Mouse (Mus musculus) left cerebral cortex, adult 18-20 months (tissue): Measurements from ENCODE around the gene Fam155a. TPM values are rescaled to one million over a fixed set of nuclear protein-coding genes. Genes with fewer than 3 reads are reported as not detected.
"Not testable (repeated sequence)": the region's sequence is repeated elsewhere in the genome, so short reads cannot be mapped to it uniquely, and the experiment has no call there.

ENCODE experiments used
- DNase-seq, 2 experiments: peaks; one replicate each; pipeline ENCODE4 v3.0.0; 2021 to 2022; ENCODE audit warnings: low spot score in 2 of 2, mixed read lengths in 1 of 2
- long read RNA-seq, 2 experiments: library from polyadenylated mRNA; stranded (forward); transcript quantifications; one replicate each; pipeline ENCODE4 v2.0.0; 2021
- total RNA-seq, 2 experiments: library from RNA; stranded (reverse); gene quantifications; 2 replicates each; pipeline ENCODE4 v1.2.3; 2021

Fam155a gene
- 100 to 1,000 TPM; 101 to 105 TPM for total RNA-seq
- long read RNA-seq, experiment 1, partial matches to known transcripts, result 2 of 19 reads
- long read RNA-seq, experiment 1, other reads (novel, unspliced or antisense), result 17 of 19 reads
- long read RNA-seq, experiment 2, partial matches to known transcripts, result 3 of 15 reads
- long read RNA-seq, experiment 2, other reads (novel, unspliced or antisense), result 12 of 15 reads

DNA sequence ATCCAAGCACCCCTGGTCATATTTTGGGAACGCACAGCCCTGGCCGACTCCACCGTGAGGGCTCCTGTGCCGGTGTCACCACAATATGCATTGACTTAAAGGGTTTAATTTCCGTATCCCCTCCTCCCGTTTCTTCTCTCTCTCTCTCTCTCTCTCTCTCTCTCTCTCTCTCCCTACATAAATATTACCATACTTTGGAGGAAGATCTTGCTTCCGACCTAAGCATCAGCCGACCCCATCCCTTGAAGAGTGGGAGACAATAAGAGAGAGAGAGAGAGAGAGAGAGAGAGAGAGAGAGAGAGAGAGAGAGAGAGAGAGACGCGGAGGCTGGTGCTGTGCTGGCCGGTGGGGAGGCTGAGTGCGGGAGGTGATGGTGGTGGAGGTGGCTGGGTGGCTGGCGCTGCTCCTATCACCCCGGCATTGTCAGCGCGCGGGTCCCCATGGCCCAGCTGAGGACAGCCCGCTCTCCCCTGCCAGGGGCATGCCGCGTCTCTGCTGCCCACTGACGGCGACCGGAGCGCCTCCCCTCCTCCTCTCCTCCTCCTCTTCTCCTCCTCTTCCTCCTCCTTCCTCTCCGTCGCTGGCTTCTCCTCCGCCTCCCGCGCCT lies at the start of gene Fam155a:
Gene Fam155a (minus strand): TSS at position 163 of the 607 bp plus-strand sequence.
- peak in 1 of 2 experiments; percentile 42 for DNase-seq

DNA sequence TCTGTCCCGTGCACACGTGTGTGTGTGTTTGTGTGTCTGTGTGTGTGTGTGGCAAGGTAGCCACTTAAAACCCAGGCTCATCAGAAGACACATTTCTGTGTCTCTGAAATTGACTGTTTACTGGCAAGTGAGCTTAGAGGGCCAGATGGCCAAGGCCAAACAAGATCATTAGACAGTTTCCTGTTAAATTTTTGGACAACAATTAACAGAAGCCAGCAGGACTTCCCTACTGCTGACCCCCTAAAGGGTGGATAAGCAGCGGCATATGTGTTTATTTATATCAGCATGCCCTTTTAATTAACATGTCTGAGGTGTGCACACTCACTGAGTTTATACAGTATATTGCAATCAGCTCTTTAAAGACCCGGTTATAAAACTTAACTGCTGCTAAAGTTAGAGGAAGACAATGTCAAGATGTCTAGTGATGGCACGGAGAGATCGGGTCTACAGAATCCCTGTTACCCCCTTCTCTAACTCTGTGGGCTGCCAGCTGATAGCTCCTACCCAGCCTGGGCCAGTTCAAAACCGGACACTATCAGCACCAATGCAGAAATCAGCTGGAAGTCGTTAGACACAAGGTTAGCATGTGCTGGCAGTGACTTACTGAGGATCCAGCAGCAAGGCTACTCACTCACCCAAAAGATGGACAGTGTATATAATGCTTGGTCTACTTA lies 42.4 kb upstream of the Fam155a start:
- DNase-seq, result no peak

DNA sequence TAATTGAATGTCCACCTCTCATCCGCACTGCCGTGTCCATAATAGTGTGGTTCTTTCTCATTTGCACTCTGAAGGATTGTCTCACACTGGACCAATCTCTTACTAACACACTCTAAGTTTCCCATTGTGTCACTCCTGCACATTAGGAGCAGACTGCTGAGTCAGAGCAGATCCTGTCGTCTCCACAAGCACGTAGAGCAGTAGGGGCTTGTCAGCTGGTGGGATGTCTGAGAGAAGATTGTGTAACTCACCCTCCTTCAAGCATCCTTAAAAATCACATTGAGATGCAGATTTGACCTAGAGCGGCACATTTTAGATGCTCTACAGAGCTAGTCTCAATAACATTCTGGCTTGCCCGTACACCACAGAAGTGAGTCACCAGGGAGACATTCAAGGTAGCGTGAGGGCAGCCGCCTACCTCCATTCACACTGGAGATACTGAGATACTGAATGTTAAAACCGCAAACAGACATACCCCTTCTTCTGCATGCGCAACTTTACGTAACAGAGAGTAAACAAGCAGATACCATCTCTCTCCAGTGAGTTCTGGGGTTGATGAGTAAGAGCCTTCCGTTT lies 40.1 kb upstream of the Fam155a start:
- DNase-seq, result peak; percentile 22 to 44

- no peak for DNase-seq
Observed at GRCm38 (mm10) chr8:9808596-9808995, 37.6 kb upstream of the Fam155a start.

DNA sequence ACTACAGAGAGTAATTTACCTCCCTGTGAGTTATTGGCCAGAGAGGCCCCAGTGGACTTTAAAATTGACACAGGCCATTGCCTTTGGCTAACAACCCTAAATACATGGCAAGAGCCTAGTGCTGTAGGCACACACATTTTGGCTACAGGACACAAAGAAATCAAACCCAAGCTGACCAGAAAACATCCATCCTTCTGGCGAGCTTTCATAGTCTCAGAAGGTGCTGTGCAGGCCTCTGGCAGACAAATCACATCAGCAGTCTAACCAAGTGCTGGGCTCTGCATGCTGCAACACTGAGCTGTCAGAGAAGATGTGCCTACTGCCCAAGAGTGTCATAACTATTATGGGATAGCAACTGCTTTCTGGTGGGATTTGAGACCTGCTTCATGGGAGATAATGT lies 34.7 kb upstream of the Fam155a start:
- no peak for DNase-seq

DNA sequence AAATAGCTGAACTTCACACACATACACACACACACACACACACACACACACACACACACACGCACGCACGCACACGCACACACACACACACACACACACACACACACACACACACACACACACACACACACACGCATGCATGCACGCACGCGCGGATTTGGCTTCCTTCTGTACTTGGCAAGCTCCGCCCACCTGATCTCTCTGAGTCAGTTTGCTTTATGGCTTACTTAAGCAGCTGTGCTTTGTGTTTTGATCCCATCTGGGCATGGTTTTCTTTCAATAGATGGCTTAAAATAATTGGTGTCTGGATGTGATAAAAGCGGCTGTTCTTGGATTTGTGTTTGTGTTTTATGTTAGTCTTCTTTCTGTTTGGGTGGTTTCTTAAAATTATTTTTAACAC lies 29.4 kb upstream of the Fam155a start:
- not testable (repeated sequence) for DNase-seq

DNA sequence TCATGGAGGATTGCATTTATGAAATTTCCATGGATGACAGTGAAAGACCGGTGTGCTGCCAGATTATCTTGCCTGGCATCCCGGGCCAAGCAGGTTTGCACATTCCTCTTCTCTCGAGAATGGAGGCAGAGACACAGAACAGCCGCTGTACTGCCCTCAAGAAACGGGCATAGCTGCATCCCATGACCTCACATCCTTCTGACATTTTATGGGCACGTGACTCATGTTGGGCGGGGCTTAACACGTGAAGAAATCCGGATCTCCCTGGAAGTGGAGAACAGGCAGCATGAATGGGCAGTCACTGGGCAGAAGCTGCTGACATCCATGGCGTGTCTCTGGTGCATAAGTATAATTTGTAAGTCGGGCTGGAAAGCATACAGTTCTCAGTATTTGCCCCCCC lies 29.0 kb upstream of the Fam155a start:
- DNase-seq, result no peak

DNA sequence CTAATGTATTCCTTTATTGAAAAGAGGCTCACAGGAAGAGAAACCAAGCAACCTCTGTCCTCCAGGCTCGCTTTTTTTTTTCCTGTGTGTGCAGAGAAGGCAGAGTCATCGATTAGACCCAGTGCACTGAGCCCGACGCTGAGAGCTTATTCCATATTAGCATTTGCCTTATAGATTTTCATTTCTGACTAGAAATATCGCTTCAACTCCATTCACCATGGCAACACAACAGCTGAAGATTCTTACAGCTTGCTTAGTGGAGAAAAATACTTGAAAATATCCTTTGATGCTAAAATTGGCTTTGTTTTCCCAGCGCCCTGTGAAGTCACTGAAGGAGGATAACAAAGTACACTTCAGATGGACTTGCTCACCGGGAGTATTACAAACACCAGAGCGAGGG lies 26.6 kb upstream of the Fam155a start:
- no peak for DNase-seq

DNA sequence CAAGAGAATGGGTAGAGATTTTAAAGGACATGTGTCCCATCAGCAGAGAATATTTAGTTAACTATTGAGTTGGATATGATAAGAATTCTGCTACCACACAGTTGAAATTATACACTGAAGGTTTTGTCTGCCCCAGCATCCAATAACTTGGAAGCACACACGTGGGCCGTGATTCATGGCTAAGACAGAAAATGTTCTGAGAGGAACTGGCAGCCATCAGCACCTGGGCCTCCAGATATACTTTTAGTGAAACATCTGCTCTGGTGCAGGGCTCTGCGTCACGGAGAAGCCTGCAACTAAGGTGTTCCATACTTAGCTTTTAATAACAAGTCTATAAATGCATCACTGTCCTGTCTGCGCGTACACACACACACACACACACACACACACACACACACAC lies 24.8 kb upstream of the Fam155a start:
- peak in 1 of 2 experiments; percentile 34 for DNase-seq

GRCm38 (mm10) chr8:9793351-9793750 lies 22.4 kb upstream of the Fam155a start:
- no peak for DNase-seq

GRCm38 (mm10) chr8:9780332-9780731 lies 9.4 kb upstream of the Fam155a start:
- DNase-seq, result no peak

DNA sequence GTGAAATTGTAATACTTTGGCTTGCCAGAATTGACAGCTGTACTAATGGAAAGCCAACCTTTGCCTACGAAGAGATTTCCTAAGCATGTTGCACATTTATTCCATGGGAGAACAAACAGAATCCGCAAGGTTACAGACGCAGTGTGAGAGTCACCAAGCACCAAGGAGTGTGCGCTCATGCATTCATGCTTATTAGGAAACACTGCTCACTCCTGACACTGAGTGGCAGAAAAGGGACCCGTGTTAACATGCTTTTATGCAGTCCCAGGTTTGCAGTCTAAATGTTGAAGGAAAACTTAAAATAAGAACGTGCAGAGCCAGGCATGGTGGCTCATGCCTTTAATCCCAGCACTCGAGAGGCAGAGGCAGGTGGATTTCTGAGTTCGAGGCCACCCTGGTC lies 7.2 kb upstream of the Fam155a start:
- DNase-seq, result no peak

DNA sequence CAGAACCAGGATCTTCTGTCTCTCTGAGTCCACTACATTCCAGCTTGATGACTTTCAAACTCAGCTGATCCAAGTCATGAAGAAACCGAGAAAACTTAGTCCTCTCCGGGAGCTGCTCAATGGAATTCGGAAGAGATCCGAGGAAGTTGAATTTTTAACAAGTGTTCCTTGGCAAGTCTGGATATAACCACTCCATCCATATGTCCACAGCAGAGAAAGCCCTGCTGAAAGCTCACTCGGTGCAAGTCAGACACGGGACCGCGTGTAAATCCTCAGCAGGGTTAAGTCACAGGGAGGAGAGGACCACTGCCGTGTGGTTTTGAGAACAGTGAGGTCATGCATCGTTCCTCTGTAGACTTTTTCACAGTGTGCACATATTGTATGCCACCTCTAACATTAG lies 5.9 kb upstream of the Fam155a start:
- no peak for DNase-seq

GRCm38 (mm10) chr8:9772519-9772840 lies 1.5 kb upstream of the Fam155a start:
- DNase-seq, result peak; percentile 12 to 29

DNA sequence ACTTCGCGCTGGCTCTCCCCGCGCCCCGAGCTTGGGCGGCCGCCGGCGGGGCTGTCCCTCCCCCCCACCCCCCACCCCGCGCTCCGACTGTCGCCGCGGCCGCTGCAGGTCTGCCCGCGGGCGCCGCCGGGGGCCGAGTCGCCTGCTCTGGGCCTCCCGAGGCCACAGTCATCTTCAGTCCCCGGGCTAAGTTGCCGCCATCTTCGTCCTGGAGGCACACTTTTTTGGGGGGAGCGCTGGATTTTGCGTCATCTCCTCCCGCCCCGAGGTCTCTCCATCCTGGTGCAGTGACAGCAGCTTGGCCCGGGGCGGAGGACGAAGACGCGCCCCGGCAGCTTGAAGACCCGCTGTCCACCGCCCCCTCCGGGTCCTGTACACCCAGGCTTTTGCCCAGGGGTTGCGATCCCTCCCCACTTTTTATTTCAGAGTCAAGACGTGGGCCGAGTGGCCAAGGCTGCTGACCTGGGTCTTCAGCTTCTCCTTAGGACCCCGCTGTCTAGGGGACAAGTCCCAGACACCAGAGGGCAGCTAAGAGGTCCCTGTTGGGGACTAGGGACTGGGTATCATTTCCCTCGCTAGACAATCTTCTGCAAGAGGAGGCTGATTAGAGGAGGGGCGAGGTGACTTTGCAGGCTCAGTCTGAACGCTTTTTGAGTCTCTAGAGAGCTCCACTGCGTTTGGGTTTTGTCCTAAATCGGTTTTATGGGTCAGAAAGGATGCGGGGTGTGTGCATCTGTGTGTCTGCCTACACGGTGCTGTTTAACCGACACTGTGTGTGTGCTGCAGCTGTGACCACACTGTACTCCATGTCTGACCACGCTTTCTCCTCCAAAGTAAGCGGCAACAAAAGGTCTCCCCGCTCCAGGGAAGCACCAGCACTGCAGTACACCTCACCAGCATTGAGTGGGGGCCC lies 901 bp upstream of the Fam155a start:
- peak; percentile 36 to 63 for DNase-seq

DNA sequence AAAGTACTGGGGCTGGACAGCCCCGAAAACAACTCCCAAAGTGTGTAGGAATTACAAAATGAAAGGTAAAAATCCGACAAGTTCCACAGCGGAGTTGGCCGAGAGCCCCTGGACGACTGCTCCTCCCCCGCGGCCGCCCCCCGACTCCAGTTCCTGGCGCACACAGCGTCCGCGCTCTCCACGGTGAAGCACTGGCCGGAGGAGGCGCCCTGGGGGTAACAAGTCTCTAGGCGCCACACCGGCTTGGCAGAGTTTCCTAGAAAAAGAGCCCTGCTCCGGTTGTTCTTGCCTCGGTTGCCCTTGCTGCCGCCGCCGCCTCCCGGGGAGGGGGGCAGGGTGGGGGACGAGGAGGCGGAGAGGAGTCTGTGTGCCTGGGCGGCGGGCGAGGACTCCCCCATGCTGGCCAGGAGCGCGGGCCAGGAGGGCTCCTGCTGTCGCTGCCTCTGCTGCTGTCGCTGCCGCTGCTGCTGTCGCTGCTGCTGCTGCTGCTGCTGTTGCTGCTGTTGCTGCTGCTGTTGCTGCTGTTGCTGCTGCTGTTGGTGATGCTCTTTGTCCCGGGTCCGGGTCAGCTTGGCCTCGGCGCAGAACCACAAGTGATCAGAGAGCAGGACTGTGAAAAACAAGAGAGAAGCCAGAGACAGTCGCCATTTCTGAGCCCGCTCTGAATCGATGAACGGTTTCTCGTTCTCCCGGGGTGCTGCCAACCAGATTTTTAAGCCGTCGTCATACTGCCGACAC lies 531 bp downstream of the Fam155a start:
- peak; percentile 36 to 50 for DNase-seq

DNA sequence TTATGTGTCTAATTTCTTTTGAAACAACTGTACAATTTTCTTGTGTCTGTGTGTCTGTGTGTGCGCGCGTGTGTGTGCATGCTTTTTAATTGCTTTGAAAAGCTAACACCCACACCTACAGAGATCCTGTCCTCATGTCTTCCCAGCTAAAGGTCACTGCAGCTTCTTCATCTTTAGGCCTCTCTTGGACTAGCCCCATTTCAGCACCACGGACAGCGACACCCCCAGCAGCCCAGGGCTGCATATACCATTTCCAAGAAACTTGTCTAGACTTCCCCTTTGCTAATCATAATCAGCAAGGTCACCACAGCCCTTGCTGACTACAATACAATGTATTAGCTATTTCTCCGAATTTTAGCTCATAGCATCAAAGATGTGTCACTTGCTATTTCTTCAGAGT lies 1.9 kb downstream of the Fam155a start:
- peak in 1 of 2 experiments; percentile 7 for DNase-seq

- peak in 1 of 2 experiments; percentile 7 for DNase-seq
Observed at GRCm38 (mm10) chr8:9735169-9735568, 35.8 kb downstream of the Fam155a start.

GRCm38 (mm10) chr8:9709791-9710190 lies 61.2 kb downstream of the Fam155a start:
- DNase-seq, result no peak

DNA sequence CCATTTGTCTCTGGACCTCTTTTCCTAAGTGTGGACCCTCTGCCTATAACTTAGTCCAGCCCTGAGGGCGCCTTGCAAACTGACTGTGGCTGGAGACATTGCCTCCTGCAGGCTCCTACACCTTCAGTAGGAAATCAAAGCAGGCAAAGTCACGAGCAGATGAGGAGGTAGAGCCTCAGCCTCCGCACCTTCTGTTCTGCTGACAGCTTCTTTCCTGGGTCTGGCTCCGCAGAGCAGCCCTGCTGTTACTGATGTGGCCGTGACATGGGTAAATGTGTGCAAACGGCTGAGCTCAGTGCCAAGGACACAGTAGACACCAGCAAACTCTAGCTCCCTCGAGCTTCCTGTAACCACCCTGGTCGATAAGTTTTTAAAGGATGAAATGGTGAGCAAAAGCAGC lies 63.5 kb downstream of the Fam155a start:
- DNase-seq, result peak; percentile 79 to 88

- DNase-seq, result peak in 1 of 2 experiments; percentile 8
Observed at GRCm38 (mm10) chr8:9694794-9695193, 76.2 kb downstream of the Fam155a start.
